Mouse (Mus musculus): ENCODE measurements at regions not wholly inside any gene's neighbourhood (a gene's known extent, or its start where the extent isn't known, plus 50 kb on each side); places are given as distances from the start of the nearest gene placed in this dataset.

GRCm38 (mm10) chr10:125795323-125795722 is 170.6 kb upstream of the Lrig3 start:
- no peak for TF ChIP-seq POLR2A (IDR thresholded peaks at IDR 0.05; ENCODE audit: borderline replicate concordance, extremely low read depth, insufficient read depth, insufficient read length, poor library complexity, severe bottlenecking)
- TF ChIP-seq CTCF (IDR thresholded peaks at IDR 0.05; ENCODE audit: borderline replicate concordance, extremely low read depth, insufficient read depth, insufficient read length): no peak

Measured in brain, embryonic 14.5 days (tissue).